Comparison of ENCODE assay signal across 23 mouse cellular contexts in genomic region chr6:41057653-41058052, GRCm38 (mm10). TPM values are rescaled to one million over a fixed set of nuclear protein-coding genes. Genes with fewer than 3 reads are reported as not detected.
DNase-seq lines count a peak whose midpoint lies in the region; ATAC-seq lines count a peak whose summit lies in the region.
"Had no signal": no experiment of that assay in that cellular context is flagged by ENCODE, and none has a peak within 500 bp of the region (broad histone marks: within the 10 kb centered on the region; RNA-seq: fewer than 3 reads in every experiment).

No protein-coding gene starts in this region.

- peaks cover 10% of the 10 kb centered on the region for H3K4me1 ChIP-seq in heart, embryonic 16.5 days (ENCODE audit: control insufficient read depth, insufficient read depth, low read length)
- no peaks in the 10 kb centered on the region for H3K4me1 ChIP-seq in heart, embryonic 11.5 days (ENCODE audit: control insufficient read depth, insufficient read depth, low read length)
- H3K4me1 ChIP-seq in forebrain, embryonic 13.5 days: no peaks in the 10 kb centered on the region
- H3K4me1 ChIP-seq: embryonic facial prominence, embryonic 15.5 days; hindbrain, embryonic 10.5 days; midbrain, embryonic 15.5 days had no signal

- DNase-seq in frontal cortex, adult 2 months (ENCODE audit: extremely low spot score in 1 of 2, low spot score in 1 of 2): peak; percentile 25 to 53
- no peak for DNase-seq in frontal cortex, postnatal 10 days (ENCODE audit: low spot score in 2 of 2)
- DNase-seq in right cerebral cortex, postnatal 10 days (ENCODE audit: low spot score in 2 of 2): peak; percentile 47 to 57
- DNase-seq in right cerebral cortex, postnatal 4 days: no peak
- DNase-seq: adrenal gland, adult 8-10 months; liver had no signal

- H3K4me2 ChIP-seq in heart, embryonic 16.5 days (ENCODE audit: low read depth, low read length): no peak overlapping the region
- no peak overlapping the region for H3K4me2 ChIP-seq in heart, embryonic 11.5 days
- H3K4me2 ChIP-seq in forebrain, embryonic 13.5 days: no peak overlapping the region
- H3K4me2 ChIP-seq: embryonic facial prominence, embryonic 15.5 days; midbrain, embryonic 15.5 days had no signal

- no peak overlapping the region for H3K27ac ChIP-seq in heart, embryonic 16.5 days (ENCODE audit: low read length)
- no peak overlapping the region for H3K27ac ChIP-seq in heart, embryonic 11.5 days (ENCODE audit: low read depth, low read length)
- H3K27ac ChIP-seq in forebrain, embryonic 13.5 days: no peak overlapping the region
- H3K27ac ChIP-seq: embryonic facial prominence, embryonic 15.5 days; hindbrain, embryonic 10.5 days; hindbrain, postnatal 0 days; midbrain, embryonic 15.5 days had no signal

- H3K9ac ChIP-seq in heart, embryonic 16.5 days (ENCODE audit: low read length): 0 out of 2 replicates have a peak overlapping the region, but pooled peaks have one; percentile 20
- H3K9ac ChIP-seq in heart, embryonic 11.5 days (ENCODE audit: low read depth, low read length): no peak overlapping the region
- no peak overlapping the region for H3K9ac ChIP-seq in forebrain, embryonic 13.5 days
- H3K9ac ChIP-seq: embryonic facial prominence, embryonic 15.5 days; midbrain, embryonic 15.5 days had no signal

- H3K4me3 ChIP-seq in heart, embryonic 16.5 days (ENCODE audit: low read length): no peak overlapping the region
- no peak overlapping the region for H3K4me3 ChIP-seq in heart, embryonic 11.5 days (ENCODE audit: low read depth, low read length)
- no peak overlapping the region for H3K4me3 ChIP-seq in forebrain, embryonic 13.5 days
- H3K4me3 ChIP-seq: embryonic facial prominence, embryonic 15.5 days; hindbrain, embryonic 10.5 days; midbrain, embryonic 15.5 days; myocyte had no signal

- no peaks in the 10 kb centered on the region for H3K27me3 ChIP-seq in heart, embryonic 16.5 days (ENCODE audit: control insufficient read depth, insufficient read depth, low read length)
- no peaks in the 10 kb centered on the region for H3K27me3 ChIP-seq in heart, embryonic 11.5 days (ENCODE audit: control insufficient read depth, insufficient read depth, low read length)
- H3K27me3 ChIP-seq in forebrain, embryonic 13.5 days: no peaks in the 10 kb centered on the region
- H3K27me3 ChIP-seq: embryonic facial prominence, embryonic 15.5 days; midbrain, embryonic 15.5 days had no signal

- no peaks in the 10 kb centered on the region for H3K9me3 ChIP-seq in heart, embryonic 16.5 days (replicated peaks; ENCODE audit: control insufficient read depth, low read length)
- H3K9me3 ChIP-seq in heart, embryonic 11.5 days (replicated peaks; ENCODE audit: control insufficient read depth, low read length): no peaks in the 10 kb centered on the region
- H3K9me3 ChIP-seq in forebrain, embryonic 13.5 days (replicated peaks): no peaks in the 10 kb centered on the region
- H3K9me3 ChIP-seq: embryonic facial prominence, embryonic 15.5 days; hindbrain, embryonic 10.5 days; midbrain, embryonic 15.5 days had no signal

- no peaks in the 10 kb centered on the region for H3K36me3 ChIP-seq in heart, embryonic 16.5 days (ENCODE audit: control insufficient read depth, insufficient read depth)
- H3K36me3 ChIP-seq in heart, embryonic 11.5 days (ENCODE audit: control insufficient read depth, insufficient read depth, low read length): no peaks in the 10 kb centered on the region
- no peaks in the 10 kb centered on the region for H3K36me3 ChIP-seq in forebrain, embryonic 13.5 days (ENCODE audit: poor library complexity, severe bottlenecking)
- H3K36me3 ChIP-seq: embryonic facial prominence, embryonic 15.5 days; hindbrain, embryonic 10.5 days; midbrain, embryonic 15.5 days had no signal

- WGBS in heart, embryonic 16.5 days: 37% methylated on average over 5 of the region's 5 CpGs
- 52% methylated on average over 5 of the region's 5 CpGs for WGBS in heart, embryonic 11.5 days (ENCODE audit: insufficient replicate concordance)
- 84% methylated on average over 5 of the region's 5 CpGs for WGBS in forebrain, embryonic 13.5 days

- ATAC-seq in heart, embryonic 16.5 days (replicated peaks; ENCODE audit: extremely low read depth, insufficient read depth, low FRiP score): no peak
- ATAC-seq in heart, embryonic 11.5 days (replicated peaks; ENCODE audit: insufficient number of reproducible peaks, low FRiP score, low TSS enrichment): no peak
- ATAC-seq in forebrain, embryonic 13.5 days: no peak
- ATAC-seq: CD4-positive, CD25-positive, alpha-beta regulatory T cell, adult 4 months; hindbrain, postnatal 0 days; intestine, postnatal 0 days; lung, postnatal 0 days; midbrain, embryonic 15.5 days; Patski had no signal

RNA-seq across cellular contexts. Expression of gene 2210010C04Rik, which starts 22.3 kb away (rescaled TPM):
- 0.06 and 0.08 TPM in 2 replicates for polyA plus RNA-seq in frontal cortex, adult 2 months (2012; rRNA removed)
- polyA plus RNA-seq in heart, embryonic 16.5 days (2015; fragmentation: Nextera tagmentation; extraction: Ambion mirVana): not detected in 2 replicates
- polyA plus RNA-seq in heart, embryonic 11.5 days (2014; fragmentation: Nextera tagmentation; extraction: Ambion mirVana): not detected in 2 replicates
- polyA plus RNA-seq in forebrain, embryonic 13.5 days (2015; fragmentation: Nextera tagmentation; extraction: Ambion mirVana): not detected in 2 replicates
- polyA plus RNA-seq: brain, embryonic 14.5 days; CD4-positive, CD25-positive, alpha-beta regulatory T cell, adult 4 months; embryonic facial prominence, embryonic 15.5 days; hindbrain, embryonic 10.5 days; hindbrain, postnatal 0 days; kidney, embryonic 16.5 days; lung, postnatal 0 days; midbrain, embryonic 15.5 days; neural tube, embryonic 14.5 days had no signal

RNA-seq across cellular contexts. Expression of gene Gm2663, which starts 58.4 kb away (rescaled TPM):
- not detected in 2 replicates for polyA plus RNA-seq in frontal cortex, adult 2 months (2012; rRNA removed)
- polyA plus RNA-seq in heart, embryonic 16.5 days (2015; fragmentation: Nextera tagmentation; extraction: Ambion mirVana): not detected in 2 replicates
- 0.19 TPM in 1 of 2 replicates, not detected in the other for polyA plus RNA-seq in heart, embryonic 11.5 days (2014; fragmentation: Nextera tagmentation; extraction: Ambion mirVana)
- not detected in 2 replicates for polyA plus RNA-seq in forebrain, embryonic 13.5 days (2015; fragmentation: Nextera tagmentation; extraction: Ambion mirVana)
- polyA plus RNA-seq: brain, embryonic 14.5 days; CD4-positive, CD25-positive, alpha-beta regulatory T cell, adult 4 months; embryonic facial prominence, embryonic 15.5 days; hindbrain, embryonic 10.5 days; hindbrain, postnatal 0 days; kidney, embryonic 16.5 days; large intestine, adult 2 months; liver, embryonic 16.5 days; lung, postnatal 0 days; midbrain, embryonic 15.5 days; myocyte; neural tube, embryonic 14.5 days; Patski had no signal

Comparison
In these comparisons a context has a peak if more than half of its experiments do, and no peak if none do; other contexts are left out.
1. DNase-seq: peak in frontal cortex, adult 2 months (2 of 2) and right cerebral cortex, postnatal 10 days (2 of 2); none in frontal cortex, postnatal 10 days (0 of 2) and right cerebral cortex, postnatal 4 days (single experiment).